Mouse (Mus musculus) frontal cortex, postnatal 10 days (tissue): ENCODE results near the gene Tut7.
A peak's percentile ranks its signal among the peaks of the same experiment; 100 is the strongest.
"Not testable (repeated sequence)": the region's sequence is repeated elsewhere in the genome, so short reads cannot be mapped to it uniquely, and the experiment has no call there.

Experiments used
- DNase-seq, 2 experiments: peaks; one replicate each; pipeline ENCODE4 v3.0.0; 2022; ENCODE audit warnings: low spot score in 2 of 2, mixed read lengths in 1 of 2

Gene Tut7

DNA sequence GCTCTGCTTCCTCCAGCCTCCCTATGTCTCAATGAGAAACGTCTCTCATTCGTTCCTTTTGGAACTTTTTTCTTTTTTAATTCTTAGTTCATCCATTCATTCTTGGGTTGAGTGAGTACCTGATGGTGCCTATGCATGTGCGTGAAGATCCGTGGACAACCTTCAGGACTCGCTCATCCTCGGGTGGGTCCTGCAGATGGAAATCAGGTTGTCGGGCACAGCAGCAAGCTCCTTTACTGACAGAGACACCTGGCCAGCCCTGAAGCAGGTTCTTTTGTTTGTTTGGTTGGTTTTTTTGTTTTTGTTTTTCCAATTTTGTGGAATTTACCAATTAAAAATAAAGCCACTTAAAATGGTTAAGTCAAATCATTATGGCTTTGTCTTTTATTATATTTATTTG is 9.9 kb upstream of the Tut7 start:
- DNase-seq = no peak

DNA sequence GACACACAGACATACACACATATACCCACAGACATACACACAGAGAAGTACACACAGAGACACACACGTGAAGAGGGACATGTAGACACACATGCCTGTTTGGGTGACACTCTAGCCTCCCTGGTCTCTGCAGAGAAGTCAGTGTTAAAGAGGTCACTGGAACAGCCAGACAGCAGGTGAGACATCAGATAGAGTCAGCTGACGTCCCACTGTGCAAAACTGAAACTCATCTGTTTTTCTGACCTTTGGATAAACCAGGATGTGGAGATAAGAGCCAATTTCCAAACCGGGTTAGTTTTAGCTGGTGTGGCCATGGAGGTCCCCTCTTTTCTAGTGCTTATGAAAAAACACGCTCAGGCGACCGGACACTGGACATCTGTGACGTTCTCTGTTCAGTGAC is 9.5 kb upstream of the Tut7 start:
- DNase-seq = no peak

DNA sequence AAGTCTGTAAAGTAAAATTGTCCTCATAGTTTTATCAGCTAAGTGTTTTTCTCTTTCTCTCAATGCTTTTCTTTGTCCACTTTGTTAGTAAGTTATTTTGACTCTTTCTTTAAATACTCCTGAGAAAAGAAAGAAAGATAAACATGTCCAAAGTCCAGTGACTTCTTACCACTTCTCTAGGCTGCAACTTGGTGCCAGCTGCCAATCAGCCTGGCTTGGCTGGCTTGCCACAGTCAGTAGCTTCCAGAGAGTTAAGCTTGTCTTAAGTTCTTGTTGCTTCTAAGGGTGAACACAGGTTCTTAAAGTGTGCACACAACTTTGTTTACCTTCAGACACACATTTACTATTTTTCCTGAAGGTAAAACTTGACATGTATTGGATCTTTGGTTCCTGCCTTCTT is 3.0 kb upstream of the Tut7 start:
- DNase-seq = no peak

DNA sequence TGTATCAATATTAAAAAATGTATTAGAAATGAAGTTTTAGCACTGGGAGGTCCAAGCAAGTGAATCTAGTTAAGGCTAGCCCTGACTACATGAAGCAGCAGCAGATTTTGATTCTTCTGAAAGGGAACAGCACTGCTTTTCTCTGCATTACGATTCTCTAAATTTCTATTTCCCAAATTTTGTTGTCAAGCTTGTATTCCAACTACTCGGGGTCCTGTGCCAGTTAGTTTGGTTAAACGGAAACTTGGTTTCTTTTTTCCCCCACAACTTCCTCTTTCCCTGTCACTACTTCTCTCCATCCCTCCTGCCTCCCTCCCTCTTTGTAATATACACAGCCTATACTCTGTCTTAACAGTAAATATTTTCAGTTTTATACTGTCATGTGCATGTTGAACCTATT is 2.1 kb downstream of the Tut7 start:
- no peak for DNase-seq

DNA sequence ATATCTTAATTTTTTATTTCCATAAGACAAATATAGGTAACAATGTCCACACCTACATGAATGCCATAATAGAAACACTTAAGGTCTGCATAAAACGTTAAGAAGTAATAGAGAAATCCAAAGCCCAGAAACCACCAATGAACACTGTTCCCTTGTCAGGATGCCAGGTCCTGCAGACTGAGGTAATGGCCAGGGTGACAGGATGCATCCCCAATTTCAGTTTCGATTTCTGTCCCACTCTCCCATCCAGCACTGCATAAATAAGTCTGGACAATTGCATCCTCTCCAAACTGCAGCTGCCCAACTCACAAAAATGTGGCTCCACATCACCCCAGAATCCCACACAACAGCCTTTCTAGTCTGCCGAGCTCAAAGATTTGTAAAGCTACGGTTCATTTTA is 2.8 kb downstream of the Tut7 start:
- no peak for DNase-seq

DNA sequence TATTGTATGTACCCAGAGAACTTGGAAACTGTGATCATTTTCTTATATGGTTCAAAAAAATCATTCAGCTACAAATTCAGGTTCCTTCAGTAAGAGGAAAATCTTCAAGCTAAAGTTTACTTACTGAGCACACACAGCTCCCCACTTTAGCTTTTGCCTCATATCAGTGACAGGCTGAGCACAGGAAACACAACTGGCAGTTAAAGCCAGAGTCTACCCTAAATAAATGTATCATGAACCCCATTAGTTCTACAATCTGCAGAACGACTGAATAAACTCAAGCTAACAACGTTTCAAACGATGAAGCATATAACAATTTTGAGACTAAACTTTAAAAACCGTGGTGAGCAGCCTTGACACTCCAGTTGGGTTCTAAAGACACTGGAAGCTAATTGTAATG is 5.6 kb downstream of the Tut7 start:
- DNase-seq = no peak

DNA sequence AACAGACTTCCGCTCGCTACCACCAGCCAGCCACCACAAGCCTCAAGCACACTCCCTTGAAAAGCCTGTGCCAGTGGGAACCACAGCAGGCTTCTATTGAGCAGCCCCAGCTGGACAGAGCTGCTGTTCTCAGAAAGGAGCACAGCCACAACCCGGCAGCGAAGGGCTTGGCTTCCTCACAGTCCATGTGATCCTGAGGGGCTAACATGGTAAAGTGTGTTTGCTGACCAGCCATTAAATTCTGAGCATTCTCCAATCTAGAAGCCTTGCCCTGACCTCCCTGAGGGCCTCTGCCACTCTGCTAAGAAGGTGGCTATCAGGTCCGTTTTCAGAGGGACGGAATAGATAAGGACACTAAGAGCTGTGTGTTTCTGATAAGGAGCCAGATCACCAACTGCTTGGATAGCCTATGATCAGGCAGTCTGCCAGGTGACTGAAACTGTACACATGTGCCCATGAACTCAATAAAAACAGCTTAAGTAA is 8.8 kb downstream of the Tut7 start:
- no peak for DNase-seq

DNA sequence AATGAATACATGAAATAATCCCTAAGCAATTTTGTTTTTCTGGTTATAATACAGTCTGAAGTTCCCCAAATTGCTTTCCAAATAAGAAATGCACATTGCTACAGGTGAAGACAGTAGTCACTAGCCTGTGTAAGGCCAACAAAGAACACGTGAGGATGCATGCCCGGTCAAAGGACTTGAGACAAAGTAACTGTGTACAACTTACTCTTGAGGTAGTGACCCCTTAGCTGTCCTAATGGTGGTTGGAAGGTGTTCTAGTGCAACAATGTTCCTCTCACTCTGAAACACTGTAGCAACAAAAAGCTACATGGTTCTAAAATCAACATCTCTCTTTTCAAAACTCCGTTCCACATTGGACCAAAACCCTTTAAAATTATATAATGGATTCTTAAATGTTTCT is 11.4 kb downstream of the Tut7 start:
- no peak for DNase-seq

DNA sequence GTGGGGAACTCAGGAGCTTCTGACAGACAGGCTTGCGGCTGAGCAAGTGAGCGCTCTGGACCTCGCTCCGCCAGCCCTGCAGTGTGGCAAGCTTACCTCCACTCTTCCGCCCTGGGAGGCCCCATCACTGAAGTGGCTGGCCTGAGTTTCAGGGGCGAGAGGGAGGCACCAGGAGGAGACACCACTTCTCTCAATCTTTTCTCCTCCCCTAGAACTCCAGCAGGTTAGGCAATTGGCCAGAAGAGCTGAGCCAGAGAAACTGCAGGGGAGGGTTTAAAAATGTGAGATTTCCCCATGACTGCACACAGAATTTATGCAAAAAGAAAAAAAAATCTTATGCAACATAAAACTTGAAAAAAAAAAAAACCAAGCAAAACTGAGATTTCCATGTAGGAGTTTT is 21.9 kb downstream of the Tut7 start:
- no peak for DNase-seq

DNA sequence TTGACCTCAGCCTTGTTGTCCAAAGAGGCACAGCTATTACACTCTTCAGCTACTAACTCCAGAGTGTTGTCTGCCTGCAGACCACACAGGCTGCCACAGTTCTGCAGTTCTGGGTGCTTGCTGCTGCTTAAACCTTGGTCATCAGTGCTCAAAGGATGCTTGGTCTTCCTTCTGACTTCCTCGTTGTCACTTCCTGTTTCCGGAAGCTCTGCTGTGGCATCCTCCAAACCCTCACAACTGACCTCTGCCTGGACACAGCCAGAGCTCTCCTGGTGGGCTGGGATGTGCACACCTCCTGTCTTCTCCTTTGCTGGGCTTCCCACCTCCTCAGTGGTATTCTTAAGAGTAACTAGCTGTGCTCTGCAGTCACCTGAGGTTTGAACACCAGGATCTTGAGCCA is 22.9 kb downstream of the Tut7 start:
- DNase-seq = no peak

DNA sequence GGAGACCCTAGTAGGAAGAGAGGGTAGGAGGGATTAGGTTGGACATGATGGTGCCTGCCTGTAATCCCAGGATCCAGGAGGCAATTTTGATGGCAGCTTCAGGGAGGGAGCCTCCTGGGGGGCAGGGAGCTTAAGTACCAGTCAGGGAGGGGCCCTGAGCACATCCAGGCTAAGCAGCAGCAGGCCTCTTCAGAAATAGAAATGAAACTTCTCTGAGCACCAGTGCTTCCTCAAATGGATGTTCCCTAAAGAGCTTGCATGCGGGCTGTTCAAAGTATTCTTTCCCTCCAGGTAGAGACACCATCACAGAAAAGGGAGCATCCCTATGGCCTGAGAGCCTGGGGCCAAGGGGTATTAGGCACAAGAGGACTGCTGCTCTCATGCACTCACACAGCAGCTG is 24.6 kb downstream of the Tut7 start:
- no peak for DNase-seq

DNA sequence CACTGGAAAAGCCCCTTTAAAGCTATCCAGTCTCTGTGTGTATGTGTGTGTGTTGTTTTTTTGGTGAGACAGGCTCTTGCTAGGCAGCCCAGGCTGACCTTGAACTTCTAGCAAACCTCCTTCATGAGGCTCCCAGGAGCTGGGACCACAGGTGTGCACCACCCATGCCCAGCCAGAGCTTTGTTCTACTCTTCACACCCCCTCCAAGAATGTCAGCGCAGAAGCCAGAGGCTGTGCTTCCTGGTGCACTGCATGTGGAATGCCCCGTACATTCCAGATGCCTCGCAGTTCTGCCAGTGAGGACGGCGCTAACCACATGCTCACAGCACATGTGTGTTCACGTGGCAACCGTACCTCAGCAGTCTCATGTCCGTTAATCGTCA is 26.5 kb downstream of the Tut7 start:
- no peak for DNase-seq

DNA sequence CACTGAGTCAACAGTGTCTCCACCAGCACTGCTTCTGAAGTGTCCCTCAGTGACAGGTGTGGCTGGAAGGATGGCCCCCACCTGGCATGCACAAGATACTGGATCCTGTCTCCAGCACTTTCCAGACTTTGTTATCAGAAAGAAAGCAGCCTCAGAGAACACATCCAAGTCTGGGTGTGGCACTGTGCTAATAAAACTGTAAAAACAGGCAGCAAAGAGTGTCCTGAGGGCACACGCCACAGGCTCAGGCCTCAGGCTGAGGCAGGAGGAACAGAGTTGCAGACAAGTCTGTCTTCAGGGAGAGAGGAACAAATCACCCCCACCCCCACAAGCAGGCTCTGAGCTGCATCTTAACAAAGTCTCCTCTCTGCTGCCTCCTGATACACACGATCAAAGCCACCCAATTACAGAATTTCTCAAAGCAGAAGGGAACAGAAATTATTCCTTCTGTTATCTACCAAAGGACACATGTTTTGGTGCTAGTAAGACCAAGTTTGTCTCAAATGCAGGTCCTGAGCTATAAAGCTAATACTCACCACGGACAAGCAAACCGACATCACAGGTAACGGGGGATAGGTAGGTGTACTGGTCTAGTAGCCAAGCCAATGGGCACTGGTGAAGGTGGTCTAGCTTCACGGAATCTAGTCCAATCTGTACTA is 27.0 kb downstream of the Tut7 start:
- no peak for DNase-seq

DNA sequence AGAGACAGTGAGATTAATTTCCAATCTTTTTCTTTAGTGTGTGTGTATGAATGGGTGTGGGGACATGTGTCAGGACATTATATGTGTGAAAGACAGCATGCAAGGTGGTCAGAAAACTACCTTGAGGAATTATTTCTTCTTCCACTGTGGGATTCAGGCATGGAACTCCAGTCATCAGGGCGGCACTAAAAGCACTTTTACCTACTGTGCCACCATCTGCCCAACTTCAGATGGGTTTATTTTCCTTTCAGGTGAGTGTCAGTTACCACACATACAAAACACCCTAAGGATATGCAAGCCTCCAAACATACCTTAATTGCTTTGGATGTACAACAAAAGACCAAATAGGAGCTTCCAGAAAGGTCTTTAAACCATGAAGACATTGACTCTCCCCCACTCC is 28.2 kb downstream of the Tut7 start:
- DNase-seq = no peak

DNA sequence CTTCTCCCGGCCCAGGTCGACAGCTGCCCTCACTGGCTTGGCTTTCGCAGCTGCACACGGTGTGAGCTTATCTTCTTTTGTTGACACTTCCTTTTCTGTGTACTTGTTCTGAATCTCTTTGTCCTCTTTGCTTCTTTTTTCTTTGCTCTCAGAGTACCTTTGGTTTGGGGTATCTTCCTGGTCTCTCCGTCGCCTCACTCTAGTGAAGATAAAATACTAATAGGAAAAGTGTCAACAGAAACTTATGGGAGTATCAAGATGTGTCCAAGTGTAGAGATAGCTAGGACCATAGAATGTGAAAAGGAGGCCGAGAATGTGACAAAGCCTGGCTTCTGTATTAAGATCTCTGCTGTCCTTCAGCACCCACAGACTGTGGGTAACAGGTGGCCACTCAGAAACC is 40.8 kb downstream of the Tut7 start, which contains the start of gene Gm49354:
Gm49354 (minus strand) TSS at position 101 of the 400 bp plus-strand sequence.
- no peak for DNase-seq

DNA sequence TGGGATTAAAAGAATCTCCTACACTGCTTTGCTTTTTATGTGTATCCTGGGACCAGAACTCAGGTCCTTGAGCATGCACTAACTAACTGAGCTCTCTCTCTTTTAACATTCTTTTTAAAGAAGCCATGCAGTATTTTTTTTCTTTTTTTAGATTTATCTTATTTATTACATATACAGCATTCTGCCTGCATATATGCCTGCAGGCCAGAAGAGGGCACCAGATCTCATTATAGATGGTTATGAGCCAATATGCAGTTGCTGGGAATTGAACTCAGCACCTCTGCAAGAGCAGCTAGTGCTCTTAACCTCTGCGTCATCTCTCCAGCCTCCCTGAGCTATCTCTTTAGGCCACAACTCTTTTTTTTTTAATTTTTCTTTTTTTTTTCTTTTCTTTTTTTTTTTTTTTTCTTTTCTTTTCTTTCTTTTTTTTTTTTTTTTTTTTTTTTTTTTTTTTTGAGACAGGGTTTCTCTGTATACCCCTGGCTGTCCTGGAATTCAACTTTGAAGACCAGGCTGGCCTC is 43.1 kb downstream of the Tut7 start:
- DNase-seq = not testable (repeated sequence)

DNA sequence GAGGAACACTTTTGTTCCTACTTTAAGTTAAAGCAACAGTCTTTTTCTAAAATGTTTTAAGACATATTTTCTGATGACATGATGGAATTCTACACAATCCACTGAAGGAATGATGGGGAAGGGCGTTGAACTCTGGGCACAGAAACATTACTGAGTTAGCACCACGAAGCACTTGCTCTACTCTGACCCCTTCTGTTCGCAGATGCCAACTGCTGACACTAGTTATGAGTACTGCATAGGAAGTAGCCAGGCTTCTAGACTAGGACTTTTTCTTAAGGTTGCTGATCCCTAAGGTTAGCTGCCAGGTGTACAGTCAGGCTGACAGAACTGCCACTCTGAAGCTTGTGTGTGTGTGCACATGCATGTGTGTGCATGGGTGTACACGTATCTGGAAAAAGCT is 43.7 kb downstream of the Tut7 start:
- DNase-seq = no peak

DNA sequence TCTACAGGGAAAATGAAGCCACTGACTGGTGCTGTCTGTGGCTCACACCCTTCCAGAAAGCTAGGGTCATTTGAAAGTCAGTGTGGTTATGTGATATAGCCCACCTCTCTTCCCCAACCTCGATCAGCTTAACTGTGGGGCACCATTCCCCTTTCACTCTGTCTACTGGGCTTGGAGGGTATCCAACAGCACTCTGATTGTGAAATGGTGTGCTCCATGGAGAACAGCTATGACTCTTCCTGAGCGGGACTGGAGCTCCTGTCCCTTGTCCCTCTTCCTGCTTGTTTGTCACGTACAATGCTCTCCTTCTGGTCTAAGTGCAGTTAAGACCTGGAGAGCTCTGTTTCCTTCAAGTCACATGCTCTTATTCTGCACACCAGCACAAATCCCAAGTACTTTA is 47.8 kb downstream of the Tut7 start:
- DNase-seq = no peak

DNA sequence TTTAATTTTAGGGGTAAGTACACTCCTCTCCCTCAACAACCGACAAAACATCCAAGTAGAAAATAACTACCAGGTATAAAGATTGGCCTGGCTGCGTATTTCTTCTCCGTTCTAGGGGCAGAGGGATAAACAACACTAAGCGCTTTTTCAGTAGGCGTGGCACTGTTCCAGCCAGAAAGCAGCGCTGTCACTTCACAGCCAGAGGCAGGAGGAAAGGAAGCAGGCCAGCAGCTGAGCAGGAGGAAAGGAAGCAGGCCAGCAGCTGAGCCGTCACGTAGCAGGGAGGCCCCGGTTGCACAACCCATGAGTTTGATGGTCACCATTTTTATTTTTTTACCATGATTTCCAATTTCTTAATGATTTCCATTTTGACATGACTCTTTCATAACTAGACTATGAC is 51.7 kb downstream of the Tut7 start:
- peak; percentile 52 to 55 for DNase-seq

DNA sequence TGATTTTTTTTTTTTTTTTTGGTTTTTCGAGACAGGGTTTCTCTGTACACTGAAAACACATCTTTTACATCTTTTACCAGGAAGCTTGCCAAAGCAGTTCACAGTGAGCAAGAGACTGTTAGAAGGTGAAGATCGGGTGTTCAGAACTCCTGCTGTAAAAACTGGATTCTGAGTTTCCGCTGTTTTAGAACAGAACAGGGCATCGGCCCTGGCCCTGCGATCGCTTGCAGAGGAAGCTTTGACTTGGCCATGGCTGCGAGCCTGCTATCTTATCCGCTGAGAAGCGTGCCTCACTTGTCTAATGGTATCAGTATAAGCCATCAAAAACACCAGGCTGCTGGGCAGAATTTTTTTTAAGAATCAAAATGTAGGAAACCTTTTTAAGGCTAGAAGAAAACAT is 52.1 kb downstream of the Tut7 start:
- no peak for DNase-seq

DNA sequence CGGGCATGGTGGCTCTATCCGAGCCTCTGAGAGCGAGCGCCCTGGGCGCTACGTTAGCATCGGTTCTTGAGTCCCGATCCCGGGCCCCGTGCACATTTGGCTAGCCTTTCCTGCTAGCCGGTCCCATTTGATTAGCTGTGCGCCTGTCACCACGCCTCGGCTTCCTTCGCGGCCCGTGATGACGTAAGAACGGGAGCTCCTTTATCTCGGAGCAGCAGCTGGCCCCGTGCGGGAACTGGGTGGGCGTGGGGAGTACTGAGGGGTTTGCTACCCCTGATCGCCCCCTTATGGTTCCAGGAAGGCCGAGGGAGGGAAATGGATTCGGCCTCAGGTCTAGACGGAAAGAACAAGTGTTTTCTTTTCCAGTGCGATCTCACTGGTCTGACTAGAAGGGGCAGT is 52.8 kb downstream of the Tut7 start:
- peak; percentile 85 to 87 for DNase-seq

DNA sequence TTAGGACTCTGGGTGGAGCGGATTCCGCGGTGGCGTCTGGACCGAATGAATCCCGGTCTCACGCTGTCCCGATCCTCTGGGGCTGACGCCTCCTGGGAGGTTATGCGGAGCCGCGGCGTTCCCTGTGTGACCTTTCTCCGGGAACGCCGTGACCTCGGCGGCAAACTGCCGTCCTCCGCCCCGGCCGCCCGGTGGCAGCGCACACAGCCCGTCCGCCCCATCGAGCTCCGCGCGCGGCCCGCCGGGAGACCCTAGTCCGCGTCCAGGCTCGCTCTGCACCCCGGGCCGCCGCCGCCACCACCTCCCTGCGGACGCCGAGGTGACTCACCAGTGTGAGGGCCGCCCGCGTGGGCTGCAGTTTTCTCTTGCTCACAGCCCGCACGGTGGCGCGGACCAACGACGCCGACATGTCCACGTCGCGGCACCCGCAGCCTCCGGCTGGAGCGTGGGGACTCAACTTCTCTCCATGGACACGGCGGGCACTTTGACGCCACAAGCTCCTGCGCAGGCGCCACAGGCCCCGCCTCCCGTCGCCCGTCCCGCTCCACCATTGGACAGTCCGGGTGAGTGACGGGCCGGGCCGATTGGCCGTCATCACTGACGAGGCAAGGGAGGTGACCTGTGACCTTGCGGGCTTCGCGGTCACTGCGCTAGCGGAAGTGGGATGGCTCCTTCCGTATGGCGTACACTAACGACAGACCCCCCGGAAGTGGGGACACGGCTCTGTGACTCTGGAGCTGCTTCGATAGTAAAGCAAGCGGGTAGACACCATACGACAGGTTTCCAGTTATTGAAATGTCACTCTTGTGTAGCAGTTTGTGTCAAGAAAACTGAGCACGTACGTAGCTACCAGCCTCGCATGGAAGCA is 53.4 kb downstream of the Tut7 start, which contains the start of gene Isca1:
Isca1 (minus strand) TSS at position 515 of the 868 bp plus-strand sequence.
- peak; percentile 99 to 100 for DNase-seq

DNA sequence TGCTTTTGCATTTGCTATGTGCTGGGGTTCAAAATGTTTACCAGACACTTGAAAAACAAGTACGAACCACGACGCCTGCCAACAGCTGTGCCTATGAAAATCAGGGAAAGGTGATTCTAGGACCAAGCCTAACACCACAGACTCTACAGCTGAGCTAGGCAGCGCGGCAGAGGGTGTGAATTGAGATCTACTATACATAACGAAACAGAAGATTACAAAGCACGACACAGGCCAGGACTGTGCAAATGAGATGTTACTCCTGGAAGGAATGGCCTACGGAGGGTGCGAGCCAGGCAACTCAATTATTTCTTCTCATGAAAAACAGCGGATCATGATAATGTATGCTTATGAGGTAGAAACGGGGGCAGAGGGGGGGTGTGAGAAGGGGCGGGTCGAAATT is 54.4 kb downstream of the Tut7 start:
- DNase-seq = no peak
